Mouse (Mus musculus): ENCODE results near the gene Lekr1. TPM values are rescaled to one million over a fixed set of nuclear protein-coding genes. Genes with fewer than 3 reads are reported as not detected.

Gene Lekr1
- total RNA-seq, 2 experiments from 2014 or later = 0.38 to 0.92 TPM

DNA sequence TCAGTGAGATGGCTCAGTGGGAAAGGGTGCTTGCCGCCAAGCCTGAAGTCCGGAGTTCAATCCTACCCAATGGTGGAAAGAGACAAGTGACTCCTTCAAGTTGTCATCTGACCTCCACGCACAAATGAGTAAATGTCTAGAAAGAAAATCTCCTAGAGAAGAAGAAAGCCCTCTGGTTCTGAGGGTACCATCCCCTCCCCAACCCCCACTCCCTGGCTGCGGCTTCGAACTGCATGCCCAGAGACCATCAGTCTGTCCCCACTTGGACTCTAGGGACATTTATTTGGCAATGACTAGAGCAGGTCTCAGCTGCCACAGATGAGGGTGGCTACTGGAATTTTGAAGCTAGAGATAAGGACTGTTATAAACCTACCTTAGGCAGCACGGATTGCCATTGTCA, 193.7 kb downstream of the Lekr1 start:
- DNase-seq = no peak
- intact Hi-C loops (cut with DNase I; ENCODE audit: low total_unique reads) = loop anchor here (10.0 kb wide), 3 partner anchors 135 to 485 kb away; no protein-coding TSS in a partner anchor

DNA sequence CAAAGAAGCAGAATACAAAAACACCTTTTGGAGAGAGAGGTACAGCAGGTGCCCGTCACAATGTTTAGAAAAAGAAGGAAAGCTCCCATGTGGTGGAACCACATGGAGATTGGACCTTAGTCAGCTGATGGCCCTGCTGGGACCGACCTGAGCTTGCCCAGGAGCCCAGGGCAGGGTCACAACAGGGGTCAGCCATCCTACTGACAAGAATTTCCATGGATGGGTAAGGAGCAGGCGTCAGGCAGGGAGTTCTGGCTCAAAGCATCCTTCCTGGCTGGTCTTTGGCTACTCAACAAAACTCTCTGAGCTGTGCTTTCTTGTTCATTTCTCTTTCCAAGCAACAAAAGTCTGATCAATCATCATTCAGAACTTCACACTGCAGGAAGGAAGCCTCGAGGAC, 194.9 kb downstream of the Lekr1 start:
- no peak for DNase-seq
- intact Hi-C loops (cut with DNase I; ENCODE audit: low total_unique reads) = loop anchor here (10.0 kb wide), 3 partner anchors 134 to 486 kb away; no protein-coding TSS in a partner anchor

- peak; percentile 20 for DNase-seq
- intact Hi-C loops (cut with DNase I; ENCODE audit: low total_unique reads) = loop anchor here (10.0 kb wide), 3 partner anchors 133 to 487 kb away; no protein-coding TSS in a partner anchor
These were observed 195.4 kb downstream of the Lekr1 start for GRCm38 (mm10) chr3:65861471-65861881.

- intact Hi-C loops (cut with DNase I; ENCODE audit: low total_unique reads) = loop anchor here (10.0 kb wide), 3 partner anchors 132 to 488 kb away; no protein-coding TSS in a partner anchor
- DNase-seq = peak; percentile 79
These were observed 197.3 kb downstream of the Lekr1 start for GRCm38 (mm10) chr3:65863297-65863696.

DNA sequence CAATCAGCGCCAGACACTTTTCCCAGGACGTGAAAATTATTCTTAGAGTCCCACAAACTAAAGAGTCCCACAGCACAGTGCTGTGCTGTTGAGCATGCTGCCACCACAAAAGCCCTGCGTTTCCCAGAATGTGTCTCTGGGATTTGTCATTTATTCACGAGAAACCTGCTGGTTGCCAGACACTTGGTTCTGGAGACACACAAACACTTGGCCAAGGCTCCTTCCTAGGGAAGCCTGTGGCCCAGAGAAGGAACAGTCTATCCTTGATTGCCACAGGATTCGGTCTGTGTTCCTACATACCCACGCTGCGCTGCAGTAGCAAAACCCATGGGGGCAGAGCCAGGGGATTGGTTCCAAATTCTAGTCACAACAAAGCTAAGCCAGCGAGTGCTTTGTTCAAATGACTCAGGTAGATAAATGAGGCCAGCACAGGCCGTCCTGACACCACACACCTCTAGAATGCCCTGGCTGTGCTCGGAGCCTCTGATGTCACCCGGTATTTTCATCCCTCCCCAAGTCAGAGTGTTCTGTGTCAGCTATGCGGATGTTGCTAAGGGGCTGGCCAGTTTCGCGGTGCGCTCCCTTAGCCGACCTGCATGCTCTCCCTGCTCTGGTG, 197.8 kb downstream of the Lekr1 start:
- intact Hi-C loops (cut with DNase I; ENCODE audit: low total_unique reads) = loop anchor here (2.0 to 10.0 kb wide), 4 partner anchors 65 to 489 kb away; no protein-coding TSS in a partner anchor
- DNase-seq = no peak

GRCm38 (mm10) chr3:65868931-65869330, 202.9 kb downstream of the Lekr1 start:
- DNase-seq = no peak
- intact Hi-C loops (cut with DNase I; ENCODE audit: low total_unique reads) = loop anchor here (10.0 kb wide), 3 partner anchors 126 to 494 kb away; no protein-coding TSS in a partner anchor

- DNase-seq = no peak
These were observed 203.7 kb downstream of the Lekr1 start for GRCm38 (mm10) chr3:65869724-65870123.

GRCm38 (mm10) chr3:65871188-65871603, 205.2 kb downstream of the Lekr1 start:
- peak; percentile 87 for DNase-seq
- intact Hi-C loops (cut with DNase I; ENCODE audit: low total_unique reads) = no loop called here

More at GRCm38 (mm10) chr3:65869724-65870123, 203.7 kb downstream of the Lekr1 start:
- intact Hi-C loops (cut with DNase I; ENCODE audit: low total_unique reads) = loop anchor here (10.0 kb wide), 3 partner anchors 125 to 495 kb away; no protein-coding TSS in a partner anchor

DNA sequence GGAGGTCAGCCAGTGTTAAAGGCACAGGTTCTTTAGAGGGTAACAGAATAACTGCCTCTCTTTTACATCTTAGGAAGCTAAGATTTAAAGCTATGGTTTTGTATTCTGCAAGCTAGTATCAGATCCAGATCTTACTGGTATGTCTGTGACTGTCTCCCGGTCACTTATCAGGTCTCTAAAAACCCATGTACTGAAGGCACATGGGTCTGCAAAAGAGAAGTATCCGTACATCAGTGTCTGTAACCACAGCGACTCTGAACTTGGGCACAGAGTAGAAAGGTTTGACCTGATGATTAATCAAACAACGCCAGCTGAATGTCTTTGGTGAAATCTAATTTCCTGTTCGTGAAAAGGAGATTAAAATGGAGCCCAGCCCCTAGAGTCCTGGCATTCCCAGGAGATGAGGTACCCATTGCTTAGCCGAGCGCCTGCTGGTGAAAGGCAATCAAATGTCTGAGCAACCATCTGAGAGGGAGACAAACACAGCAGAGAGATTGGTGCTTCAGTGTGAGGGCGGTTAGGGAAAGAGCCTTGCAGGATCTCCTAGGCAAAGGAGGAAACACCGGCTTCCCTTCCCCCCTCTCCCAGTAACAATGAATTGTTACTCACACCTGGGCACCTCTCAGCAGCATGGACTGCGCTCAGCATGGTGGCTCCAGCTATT, 205.7 kb downstream of the Lekr1 start:
- intact Hi-C loops (cut with DNase I; ENCODE audit: low total_unique reads) = no loop called here
- no peak for DNase-seq

GRCm38 (mm10) chr3:65873093-65873830, 207.2 kb downstream of the Lekr1 start:
- no peak for DNase-seq
- intact Hi-C loops (cut with DNase I; ENCODE audit: low total_unique reads) = no loop called here

Small RNA genes within 50 kb of the gene (microRNA-seq; reads per million reads assigned to microRNA genes)
- 0 to 0.32 reads per million in 2 experiments for gene Mir8120

Other genes starting within 250 kb of the Lekr1 start
- 10 to 100 TPM in 1 of 2 experiments, 1 to 10 TPM in 1; 8.9 to 12.6 TPM for gene Tiparp, start 137.8 kb upstream of the Lekr1 start, total RNA-seq (2021)